Mouse (Mus musculus) effector memory CD4-positive, alpha-beta T cell, adult 5 months (primary cell): Measurements from ENCODE around the gene Vta1. TPM values are rescaled to one million over a fixed set of nuclear protein-coding genes. Genes with fewer than 3 reads are reported as not detected.

Source experiments
- polyA plus RNA-seq: library from polyadenylated mRNA; unstranded; fragments of 100-300 nt; shearing (Covaris generic); gene quantifications from one replicate; pipeline ENCODE4 v1.2.1, GENCODE M21; 2017

Gene Vta1
- polyA plus RNA-seq = 71.3 TPM

DNA sequence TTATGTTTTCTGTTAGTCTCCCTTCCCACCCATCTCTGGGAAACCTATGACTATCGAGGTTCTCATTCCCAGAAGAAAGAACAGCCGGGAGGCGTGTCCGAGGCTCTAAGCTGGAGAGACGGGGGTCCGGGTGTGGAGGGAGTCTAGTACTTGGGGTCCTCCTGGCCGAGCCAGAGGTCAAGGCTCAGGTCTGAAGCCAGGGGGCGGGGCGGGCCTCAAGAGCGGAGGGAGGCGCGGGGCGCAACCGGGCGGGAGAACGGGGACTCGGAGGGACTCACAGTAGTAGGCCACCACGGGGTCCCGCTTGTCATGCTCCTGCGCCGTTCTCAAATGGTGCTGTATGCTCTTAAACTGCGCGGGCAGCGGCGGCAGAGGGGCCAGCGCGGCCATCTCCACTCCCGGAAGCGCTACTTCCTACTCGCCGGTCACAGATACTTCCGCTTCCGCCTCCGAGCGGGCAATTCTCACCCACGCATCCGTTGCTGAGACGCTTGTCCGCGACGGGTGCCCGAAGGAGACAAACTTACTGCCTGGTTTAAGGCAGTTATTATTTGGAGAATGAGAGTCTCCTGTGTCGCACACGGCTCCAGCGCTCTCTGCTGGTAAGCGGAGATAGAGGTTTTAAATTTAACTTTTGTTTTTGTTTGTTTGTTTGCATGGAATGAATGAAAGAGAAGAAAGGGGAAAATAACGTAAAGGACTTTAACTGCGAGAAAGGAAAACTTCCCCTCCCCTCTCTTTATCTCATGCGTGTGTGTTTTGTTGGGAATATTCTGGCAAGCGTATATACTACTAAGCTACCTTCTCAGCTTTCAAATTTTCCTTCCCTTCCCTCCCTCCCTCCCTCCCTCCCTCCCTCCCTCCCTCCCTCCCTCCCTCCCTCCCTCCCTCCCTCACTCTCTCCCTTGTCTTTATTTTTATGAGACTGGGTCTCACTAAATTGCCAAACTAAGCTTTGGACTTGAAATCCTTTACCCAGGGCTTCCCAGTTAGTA lies at the start of gene Vta1, which contains the start of gene Nmbr:
Gene Vta1, minus strand, starts transcription at position 489 of the 995 bp plus-strand sequence.
Gene Nmbr, plus strand, starts transcription at position 520 of the 995 bp plus-strand sequence.

DNA sequence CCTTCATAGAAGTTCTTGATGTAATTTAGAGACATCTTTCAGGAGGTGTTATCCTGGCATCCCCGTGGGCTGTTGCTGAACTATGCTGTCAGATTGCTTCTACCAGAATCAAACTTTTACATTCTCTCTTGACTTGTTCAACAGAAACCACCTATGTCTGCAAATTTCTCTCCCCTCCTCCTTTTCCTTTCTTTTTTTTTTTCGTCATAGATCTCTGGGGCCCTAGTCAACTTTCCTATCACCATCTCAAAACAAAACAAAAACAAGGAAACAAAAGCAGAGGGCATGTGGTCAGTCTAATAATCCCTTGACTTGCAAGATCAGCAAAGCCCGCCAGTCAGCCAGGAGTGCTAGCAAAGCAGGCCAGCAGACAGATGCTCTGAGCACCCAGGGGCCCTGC lies 12.8 kb upstream of the Vta1 start, which contains the start of gene Gje1:
Gene Gje1, minus strand, starts transcription at position 101 of the 400 bp plus-strand sequence.

Other genes with a start within 250 kb of the Vta1 start
- gene Adgrg6, start 159.9 kb downstream of the Vta1 start, polyA plus RNA-seq = not detected
- not detected for gene Nmbr, start within 50 bp of the Vta1 start, polyA plus RNA-seq
- gene Gje1, start 12.7 kb upstream of the Vta1 start, polyA plus RNA-seq = 0.34 TPM